Mouse (Mus musculus): ENCODE measurements around the gene Akap13. TPM values are rescaled to one million over a fixed set of nuclear protein-coding genes. Genes with fewer than 3 reads are reported as not detected.
A peak's percentile ranks its signal among the peaks of the same experiment; 100 is the strongest.
"Not testable (repeated sequence)": the region's sequence is repeated elsewhere in the genome, so short reads cannot be mapped to it uniquely, and the experiment has no call there.

Gene Akap13
- total RNA-seq, 2 experiments from 2014 or later, result 22.5 to 29.6 TPM

DNA sequence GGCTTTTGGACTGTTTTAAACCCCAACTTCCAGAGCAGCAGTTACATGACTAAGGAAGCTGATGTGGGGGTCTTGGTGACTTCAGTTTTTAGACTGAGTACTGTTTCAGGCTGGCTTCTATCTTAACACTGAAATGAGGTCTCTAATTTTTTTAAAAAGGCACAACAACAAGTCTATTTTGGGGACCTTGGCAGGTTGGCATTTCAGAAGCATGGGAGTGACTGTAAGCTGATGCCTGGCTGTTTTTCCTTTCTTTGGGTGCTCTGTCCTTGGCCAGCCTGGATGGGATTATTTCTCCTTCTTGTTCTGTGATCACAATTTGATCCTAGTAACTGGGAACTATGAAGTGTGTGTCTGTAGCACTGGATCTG is 157.3 kb downstream of the Akap13 start:
- intact Hi-C loops (cut with DNase I), result no loop called here
- no peak for DNase-seq (ENCODE audit: low spot score in 2 of 2)

DNA sequence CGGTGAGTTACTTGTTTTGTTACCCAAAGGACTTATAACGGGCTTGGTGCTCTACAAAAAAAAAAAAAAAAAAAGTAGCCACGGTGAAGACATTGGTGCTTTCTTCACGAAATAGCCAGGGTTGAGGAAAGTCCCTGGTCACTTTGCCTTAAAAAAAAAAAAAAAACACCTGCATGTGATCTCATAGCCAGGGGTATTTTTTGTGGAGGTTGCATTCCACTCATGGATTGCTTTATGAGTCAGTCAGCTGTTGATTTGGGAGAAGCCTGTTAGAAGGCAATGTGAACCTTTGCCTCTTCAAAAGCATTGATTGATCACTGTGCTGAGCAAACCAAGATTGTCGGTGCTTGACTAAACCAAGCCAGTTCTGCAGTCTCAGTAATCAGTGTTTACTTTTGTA is 157.9 kb downstream of the Akap13 start:
- DNase-seq (ENCODE audit: low spot score in 2 of 2), result no peak
- intact Hi-C loops (cut with DNase I), result no loop called here

DNA sequence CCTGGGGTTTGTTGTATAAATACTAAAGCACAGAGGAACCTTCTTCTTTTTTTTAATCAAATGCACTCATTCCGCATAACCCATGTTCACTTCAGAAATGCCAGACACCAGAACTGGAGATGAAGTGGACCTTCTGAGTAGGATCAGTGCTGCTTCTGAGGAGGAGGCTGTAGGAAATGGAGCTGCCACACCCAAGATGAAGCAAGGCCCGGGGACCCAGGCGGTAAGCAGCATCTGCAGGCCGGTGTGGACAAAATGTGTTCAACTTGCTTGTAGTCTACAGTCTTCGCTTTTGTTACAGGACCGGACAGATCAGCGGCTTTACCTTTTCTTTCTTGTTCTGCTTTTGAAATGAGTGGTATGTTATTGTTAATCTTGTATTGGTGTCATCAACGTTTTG is 159.5 kb downstream of the Akap13 start:
- no peak for DNase-seq (ENCODE audit: low spot score in 2 of 2)
- intact Hi-C loops (cut with DNase I), result no loop called here

DNA sequence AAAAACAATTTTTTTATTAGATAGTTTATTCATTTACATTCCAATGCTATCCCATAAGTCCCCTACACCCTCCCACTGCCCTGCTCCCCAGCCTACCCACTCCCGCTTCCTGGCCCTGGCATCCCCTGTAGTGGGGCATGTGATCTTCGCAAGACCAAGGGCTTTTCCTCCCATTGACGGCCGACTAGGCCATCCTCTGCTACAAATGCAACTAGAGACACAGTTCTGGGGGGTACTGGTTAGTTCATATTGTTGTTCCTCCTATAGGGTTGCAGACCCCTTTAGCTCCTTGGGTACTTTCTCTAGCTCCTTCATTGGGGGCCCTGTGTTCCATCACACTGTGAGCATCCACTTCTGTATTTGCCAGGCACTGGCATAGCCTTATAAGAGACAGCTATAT is 161.9 kb downstream of the Akap13 start:
- intact Hi-C loops (cut with DNase I); DNase-seq (ENCODE audit: low spot score in 2 of 2): not testable (repeated sequence)

DNA sequence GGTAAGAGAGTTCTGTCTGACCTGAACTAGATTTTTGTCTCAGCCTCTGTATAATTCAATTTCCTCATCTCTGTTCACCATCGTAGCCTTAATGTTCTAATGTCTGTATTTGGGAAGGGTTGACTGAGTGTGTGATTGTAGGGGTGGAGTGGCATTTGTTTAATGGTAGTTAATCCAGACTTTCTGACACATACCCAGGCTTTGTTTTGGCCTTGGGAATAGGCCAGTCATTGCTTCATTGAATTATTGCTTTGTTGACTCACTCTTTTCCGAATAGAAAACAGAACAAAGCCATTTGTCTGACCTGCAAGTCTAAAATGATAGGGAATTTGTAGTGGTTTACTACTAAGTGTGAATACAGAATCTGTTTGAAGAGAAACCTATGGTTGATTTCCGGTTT is 163.4 kb downstream of the Akap13 start:
- intact Hi-C loops (cut with DNase I), result no loop called here

DNA sequence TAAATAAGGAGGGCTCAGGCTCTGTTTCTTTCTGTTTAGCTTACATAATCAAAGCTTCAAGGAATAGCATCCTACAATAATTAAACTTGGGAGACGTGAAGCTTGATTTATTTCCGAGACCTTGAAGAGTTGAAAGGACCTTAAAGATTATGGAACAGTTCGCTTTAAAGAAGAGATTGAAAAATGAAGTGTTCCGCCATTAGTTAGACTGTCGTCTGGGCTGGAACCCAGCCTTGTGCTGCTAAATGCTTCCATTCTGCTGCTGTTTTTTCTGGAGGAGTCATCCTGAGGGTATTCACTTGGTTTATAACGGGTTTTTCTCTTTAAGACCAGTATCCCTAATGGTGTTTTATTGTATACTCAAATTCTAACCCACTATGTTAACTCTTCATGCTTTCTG is 164.5 kb downstream of the Akap13 start:
- intact Hi-C loops (cut with DNase I), result no loop called here

More for the DNA sequence above, 163.4 kb downstream of the Akap13 start:
- no peak for DNase-seq (ENCODE audit: low spot score in 2 of 2)

DNA sequence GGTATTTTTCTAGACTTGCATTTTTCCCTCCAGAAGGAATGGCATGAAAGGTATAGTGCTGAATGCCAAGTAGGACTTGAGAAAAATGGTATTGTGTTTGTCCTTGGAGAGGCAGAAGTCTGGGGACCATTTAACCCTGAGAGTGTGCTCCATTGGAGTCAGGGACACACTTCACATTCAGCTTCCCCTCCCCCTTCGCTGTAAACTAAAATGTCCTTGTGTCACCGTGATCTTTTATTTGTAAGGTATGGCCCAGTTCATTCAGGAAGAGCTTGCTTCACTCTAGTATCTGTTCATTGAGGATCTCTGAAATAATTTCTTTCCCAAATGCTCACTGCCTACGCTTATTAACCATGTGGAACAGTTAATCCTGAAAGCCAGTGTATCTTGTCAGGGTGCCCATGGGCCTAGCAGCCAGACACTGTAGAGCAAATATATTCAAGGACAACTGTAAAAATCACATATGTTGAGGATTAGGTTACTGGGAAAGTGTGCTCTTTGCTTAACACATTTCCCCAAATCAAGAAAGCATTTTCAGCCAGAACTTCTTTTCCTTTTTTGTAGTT is 165.1 kb downstream of the Akap13 start:
- DNase-seq (ENCODE audit: low spot score in 2 of 2), result no peak
- intact Hi-C loops (cut with DNase I), result no loop called here

More for the DNA sequence above, 164.5 kb downstream of the Akap13 start:
- no peak for DNase-seq (ENCODE audit: low spot score in 2 of 2)

DNA sequence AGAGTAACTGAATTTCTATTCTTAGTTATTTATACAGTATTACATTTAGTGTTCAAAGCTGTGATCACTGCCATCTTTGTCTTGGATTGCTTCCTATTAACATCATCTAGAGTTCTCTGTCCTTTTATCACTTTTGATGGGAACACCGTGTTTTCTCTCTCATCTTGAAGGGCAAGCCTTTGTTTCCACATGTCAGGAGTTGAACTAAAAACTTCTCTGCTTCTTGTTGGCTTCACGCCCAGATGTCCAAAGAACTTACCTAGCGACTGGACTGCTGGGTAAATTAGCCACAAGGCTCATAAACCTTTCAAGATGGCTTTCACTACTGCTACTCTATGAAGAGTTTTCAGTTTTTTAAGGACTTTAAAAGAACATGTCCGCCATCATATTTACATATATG is 165.6 kb downstream of the Akap13 start:
- intact Hi-C loops (cut with DNase I), result no loop called here
- no peak for DNase-seq (ENCODE audit: low spot score in 2 of 2)

DNA sequence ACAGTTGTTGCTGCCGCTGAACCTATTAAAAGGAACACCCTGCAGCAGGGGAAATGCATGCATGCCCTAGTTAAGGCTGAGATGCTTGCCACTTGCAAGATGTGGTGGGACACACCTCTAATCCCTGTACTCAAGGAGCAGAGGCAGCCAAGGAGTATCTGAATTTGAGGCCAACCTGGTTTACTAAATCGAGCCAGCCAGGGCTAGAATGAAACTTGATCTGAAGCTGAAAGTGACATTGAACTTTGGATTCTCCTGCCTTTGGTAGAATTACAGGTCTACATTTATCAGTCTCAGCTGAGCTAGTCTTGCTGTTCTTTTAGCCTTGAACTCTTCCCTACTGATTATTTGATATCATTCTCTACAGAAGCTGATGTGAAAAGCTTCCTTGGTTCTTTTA is 172.5 kb downstream of the Akap13 start:
- intact Hi-C loops (cut with DNase I), result no loop called here
- no peak for DNase-seq (ENCODE audit: low spot score in 2 of 2)

DNA sequence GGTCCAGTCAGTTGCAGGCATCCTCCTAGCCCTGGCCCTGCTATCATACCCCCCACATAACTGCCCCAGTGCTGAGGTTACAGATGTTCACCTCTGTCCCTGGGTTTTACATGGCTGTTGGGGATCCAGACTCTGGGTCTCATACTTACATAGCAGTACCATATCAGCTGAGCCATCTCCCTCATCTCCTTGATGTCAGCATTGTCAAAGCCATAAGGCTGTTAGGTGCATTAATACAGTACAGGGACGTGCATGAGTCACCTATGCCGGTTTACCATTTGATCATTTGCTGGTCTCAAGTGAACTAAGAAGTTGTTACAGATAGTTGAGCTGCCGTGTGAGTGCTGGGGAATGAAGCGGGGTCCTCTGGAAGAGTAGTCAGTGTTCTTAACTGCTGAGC is 174.3 kb downstream of the Akap13 start:
- no peak for DNase-seq (ENCODE audit: low spot score in 2 of 2)
- intact Hi-C loops (cut with DNase I), result no loop called here

DNA sequence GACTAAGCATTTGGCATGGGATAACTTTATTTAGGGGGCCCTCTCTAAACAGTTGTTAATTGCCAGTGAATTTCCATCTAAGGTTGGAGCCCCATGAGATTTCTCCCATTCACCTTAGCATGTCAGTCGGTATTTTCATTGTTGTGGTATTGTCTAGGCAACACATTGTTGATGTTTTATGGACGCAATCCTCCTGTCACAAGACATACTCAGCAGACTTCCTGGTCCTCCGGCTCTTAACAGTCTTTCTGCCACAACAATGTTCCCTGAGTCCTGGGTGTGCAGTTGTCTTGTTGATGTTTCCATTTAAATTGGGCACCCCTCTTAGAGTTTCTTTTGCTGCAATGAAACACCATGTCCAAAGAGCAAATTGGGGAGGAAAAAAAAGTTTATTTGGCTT is 177.6 kb downstream of the Akap13 start:
- DNase-seq (ENCODE audit: low spot score in 2 of 2), result no peak
- intact Hi-C loops (cut with DNase I), result no loop called here

DNA sequence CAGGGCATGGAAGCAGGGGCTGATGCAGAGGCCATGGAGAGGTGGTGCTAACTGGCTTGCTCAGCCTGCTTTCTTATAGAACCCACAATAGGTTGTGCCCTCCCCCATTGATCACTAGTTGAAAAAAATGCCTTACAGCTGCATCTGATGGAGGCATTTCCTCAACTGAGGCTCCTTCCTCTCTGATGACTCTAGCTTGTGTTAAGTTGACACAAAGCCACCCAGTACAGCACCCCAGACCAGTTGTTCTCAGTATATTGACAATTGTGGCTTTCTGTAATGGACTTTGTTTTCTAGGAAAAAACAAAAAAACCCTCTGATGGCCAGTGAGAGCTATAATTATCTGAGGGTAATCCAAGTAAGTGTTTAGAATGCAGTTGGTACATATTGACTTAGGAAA is 178.1 kb downstream of the Akap13 start:
- no peak for DNase-seq (ENCODE audit: low spot score in 2 of 2)
- intact Hi-C loops (cut with DNase I), result no loop called here

DNA sequence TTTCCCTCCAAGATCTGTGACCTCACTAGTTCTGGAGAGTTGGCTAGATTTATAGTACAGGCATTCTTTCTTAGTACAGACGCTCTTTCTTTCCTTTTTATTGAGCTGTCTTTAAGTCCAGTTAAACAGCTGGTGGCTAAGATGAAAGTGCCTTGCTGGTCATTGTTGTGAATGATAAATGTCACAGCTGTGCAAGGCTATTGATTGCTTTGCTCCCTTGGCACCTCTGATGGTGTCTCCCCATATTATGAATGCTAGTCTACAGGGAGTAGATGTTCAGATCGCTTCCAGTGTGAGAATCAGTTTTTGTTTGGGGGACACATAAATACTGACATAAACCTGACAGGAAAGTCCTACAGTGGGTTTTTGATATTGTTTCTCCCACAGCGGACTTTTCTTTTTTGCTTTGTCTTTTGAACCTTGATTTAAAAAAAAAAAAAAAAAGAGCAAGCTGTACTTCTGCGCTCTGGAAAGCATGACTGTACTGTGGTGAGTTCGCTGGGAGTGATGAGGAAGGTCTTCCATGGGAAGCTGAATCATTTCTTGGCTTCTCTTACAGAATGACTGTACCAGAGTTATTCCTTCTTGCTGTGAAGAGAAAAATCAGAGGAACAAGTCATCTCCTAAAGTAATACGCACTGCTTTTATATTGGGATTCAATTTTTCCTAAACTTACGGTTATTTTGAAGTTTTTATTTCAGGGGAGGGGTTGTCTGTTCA is 178.6 kb downstream of the Akap13 start:
- intact Hi-C loops (cut with DNase I), result no loop called here
- DNase-seq (ENCODE audit: low spot score in 2 of 2), result no peak

DNA sequence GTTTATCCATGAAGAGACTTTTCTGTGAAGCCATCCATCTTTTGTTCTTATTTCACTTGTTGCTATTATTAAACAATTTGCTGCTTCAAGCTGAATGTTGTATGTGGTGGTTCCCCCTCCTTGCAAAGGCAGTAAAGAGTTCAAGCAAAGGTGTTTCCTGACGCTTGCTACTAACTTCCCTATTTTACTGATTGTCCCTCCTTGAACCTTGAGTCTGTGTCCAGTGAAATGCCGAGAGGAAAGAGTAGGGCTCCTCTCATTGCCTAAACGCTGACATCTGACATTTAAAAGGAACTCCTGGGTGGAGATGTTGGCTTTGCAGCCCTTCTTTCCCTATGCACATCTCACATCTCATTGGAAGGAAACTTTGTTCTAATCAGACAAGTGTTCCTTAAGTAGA is 183.4 kb downstream of the Akap13 start:
- intact Hi-C loops (cut with DNase I), result loop anchor here (5.0 kb wide), 1 partner anchor 99 kb away; no protein-coding TSS in a partner anchor
- no peak for DNase-seq (ENCODE audit: low spot score in 2 of 2)

DNA sequence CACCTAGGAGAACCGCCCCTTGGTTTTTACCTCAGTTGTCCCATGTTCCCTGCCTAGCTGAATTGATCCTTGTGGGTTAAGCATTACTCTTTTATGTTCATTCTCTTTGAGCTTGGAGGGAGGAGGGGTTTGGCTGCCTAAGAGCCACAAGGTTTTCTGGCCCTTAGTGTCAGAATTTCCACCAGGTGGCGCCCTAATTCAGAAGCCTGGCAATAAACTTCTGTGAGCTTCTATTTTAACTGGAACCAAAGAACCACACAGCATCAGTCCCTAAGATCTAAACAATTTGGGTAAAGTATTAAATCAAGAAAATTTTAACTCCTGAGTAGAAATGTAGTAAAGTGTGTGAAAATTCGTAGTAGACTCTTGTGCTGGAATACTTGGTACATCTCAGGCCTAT is 184.2 kb downstream of the Akap13 start:
- intact Hi-C loops (cut with DNase I), result loop anchor here (5.0 kb wide), 1 partner anchor 98 kb away; no protein-coding TSS in a partner anchor

DNA sequence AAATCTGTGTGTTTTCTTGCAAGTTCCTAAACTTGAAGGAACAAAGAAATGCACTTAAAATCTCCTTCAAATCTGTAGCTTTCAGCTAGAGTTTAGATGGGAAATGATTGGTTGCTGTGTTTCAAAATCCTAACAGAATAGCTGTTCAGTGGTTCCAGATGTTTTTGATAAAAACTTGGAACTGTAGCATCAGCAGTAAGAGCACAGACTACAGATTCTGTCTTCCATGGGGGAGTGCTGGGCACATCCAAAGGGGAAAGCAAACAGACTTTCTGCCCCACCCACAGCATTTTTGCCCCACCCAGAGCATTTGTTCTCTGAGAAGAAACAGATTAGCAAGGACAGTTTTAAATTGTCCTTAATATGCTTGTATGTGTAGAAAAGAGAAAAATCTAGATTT is 184.7 kb downstream of the Akap13 start:
- intact Hi-C loops (cut with DNase I), result no loop called here
- no peak for DNase-seq (ENCODE audit: low spot score in 2 of 2)

More for the DNA sequence above, 184.2 kb downstream of the Akap13 start:
- peak; percentile 63 to 81 for DNase-seq (ENCODE audit: low spot score in 2 of 2)

DNA sequence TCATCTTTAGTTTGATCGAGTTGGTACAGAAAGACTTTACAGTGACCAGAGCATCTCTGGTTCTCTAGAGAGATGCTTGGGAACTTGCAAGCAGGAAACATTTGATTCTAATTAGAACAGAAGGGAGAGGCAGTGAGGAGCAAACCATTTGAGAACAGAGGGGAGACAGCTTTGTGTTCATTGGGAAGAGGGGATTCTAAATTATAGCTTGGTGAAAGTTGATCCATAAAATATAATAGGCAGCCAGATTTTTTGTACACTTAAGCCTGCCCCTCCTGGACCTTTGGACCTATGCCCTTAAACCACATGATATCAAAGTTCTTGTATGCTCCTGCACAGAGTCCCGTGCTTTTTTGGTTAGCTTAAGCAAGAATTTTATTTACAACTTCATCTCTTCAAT is 185.3 kb downstream of the Akap13 start:
- intact Hi-C loops (cut with DNase I), result no loop called here
- DNase-seq (ENCODE audit: low spot score in 2 of 2), result no peak

DNA sequence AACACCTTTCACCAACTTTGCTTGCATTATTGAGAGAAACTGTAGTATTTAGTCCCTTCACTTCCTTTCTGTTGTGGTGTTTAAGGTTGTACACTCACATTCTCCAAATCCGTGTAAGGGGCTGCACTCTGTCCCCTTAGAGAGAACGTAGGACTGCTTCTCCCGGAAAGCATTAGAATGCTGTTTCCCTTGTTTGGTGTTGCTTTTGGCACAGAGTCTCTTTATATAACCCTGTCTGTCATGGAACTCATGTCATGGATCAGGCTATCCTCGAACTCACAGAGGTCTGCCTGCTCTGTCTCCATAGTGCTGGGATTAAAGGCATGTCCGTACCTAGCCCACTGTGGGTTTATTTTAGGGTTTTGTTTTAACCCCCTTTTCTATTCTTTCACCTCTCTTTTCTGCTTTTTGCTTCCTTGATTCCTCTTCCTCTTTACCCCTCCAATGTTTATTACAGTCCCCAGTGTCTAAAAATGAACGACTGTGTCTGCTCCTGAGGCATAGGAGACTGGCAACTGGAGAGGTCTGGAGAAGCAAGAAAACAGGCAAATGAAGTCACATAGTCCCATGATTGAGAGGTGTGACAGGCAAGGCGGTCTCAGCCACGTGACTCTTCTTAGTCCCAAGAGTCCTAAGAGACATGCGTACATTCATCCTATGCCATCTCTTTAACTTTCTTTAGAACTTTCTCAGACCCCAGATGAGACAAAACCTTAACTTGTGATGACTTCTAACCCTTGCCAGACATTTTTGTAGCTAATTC is 186.3 kb downstream of the Akap13 start:
- no peak for DNase-seq (ENCODE audit: low spot score in 2 of 2)
- intact Hi-C loops (cut with DNase I), result no loop called here

DNA sequence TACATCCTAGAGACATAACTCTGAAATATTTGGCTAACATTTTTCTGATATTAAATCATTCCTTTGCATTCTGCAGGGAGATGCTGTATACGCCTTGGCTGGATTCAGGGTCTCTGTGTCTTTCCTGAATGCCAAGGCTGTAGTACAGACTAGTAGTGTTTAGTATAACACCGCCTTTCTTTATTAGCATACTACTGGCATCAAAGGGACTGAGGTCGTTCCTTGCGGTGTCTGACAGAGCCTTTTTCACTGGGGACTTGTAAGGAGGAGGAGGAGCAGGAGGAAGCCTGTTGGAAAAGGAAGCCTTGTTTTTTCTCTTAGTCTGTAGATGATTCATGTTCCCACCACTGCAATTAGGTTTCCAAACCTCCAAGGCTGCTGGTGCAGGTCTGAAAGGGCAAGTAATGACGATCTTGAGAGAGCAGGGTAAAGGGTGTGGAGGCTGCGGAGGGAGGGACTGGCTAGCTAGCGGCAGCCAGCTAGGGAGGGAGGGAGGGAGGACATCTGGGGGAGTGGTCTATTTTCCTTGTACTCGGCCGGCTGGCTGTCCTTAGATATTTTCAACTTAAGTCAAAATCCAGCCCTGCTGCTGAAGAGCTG is 186.9 kb downstream of the Akap13 start:
- intact Hi-C loops (cut with DNase I), result no loop called here
- DNase-seq (ENCODE audit: low spot score in 2 of 2), result peak; percentile 13 to 19

DNA sequence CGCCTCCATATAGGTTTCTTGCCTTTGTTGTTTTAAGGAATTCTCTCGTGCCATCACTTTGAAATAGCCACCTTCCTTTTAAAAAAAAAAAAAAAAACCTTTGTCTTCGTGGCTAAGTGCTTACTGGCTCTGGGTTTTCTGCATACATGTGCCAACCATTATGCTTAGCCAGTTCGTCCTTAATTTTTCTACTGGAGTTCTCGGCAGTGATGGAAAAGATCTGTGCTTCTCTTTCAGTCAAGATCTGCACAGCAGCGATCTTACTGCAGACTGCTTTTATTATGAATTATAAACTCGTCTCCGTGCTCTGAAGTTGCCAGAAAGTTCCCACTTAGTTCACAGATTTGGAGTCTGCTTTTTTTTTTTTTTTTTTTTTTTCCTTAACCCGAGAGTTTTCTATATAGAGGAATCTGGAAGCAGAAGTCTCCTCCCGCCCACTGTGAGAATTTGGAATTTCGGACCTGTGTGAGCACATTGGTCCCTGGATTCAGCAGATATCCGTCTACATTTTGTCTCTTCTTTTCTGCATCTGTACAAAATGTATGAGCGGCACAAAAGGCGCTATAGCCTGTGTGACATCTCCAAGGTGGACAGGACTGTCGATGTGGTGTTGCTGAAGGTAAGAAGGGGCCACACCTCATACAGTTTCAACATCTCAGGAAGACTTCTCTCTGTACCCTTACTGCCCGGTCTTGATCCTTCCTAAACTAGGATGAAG is 187.7 kb downstream of the Akap13 start:
- DNase-seq (ENCODE audit: low spot score in 2 of 2), result no peak
- intact Hi-C loops (cut with DNase I), result no loop called here

All from left cerebral cortex, postnatal 14 days (tissue).